Comparison of ENCODE assay signal across 19 mouse cellular contexts in genomic region chr15:32232666-32233141, GRCm38 (mm10). TPM values are rescaled to one million over a fixed set of nuclear protein-coding genes. Genes with fewer than 3 reads are reported as not detected.
DNase-seq lines count a peak whose midpoint lies in the region; ATAC-seq and TF ChIP-seq lines count a peak whose summit lies in the region.
"Not testable (repeated sequence)": the region's sequence is repeated elsewhere in the genome, so short reads cannot be mapped to it uniquely, and the experiment has no call there.
"Had no signal": no experiment of that assay in that cellular context is flagged by ENCODE, and none has a peak within 500 bp of the region (broad histone marks: within the 10 kb centered on the region; RNA-seq: fewer than 3 reads in every experiment).

No protein-coding gene starts in this region.

- TF ChIP-seq CTCF in gastrocnemius, adult 2 months (IDR thresholded peaks at IDR 0.05) = not testable (repeated sequence)

- H3K27me3 ChIP-seq in heart, embryonic 13.5 days (replicated peaks); intestine, embryonic 14.5 days (replicated peaks; ENCODE audit: control insufficient read depth, insufficient read depth, low read length); midbrain, embryonic 11.5 days (ENCODE audit: control insufficient read depth, insufficient read depth, low read length): not testable (repeated sequence)

- ATAC-seq in heart, embryonic 13.5 days (ENCODE audit: extremely low read depth, insufficient number of reproducible peaks, low FRiP score, low TSS enrichment) = peak; percentile 37; the same call in 1 of the 2 replicates
- ATAC-seq in intestine, embryonic 14.5 days (replicated peaks; ENCODE audit: low FRiP score, low TSS enrichment, low read depth) = peak; percentile 55
- ATAC-seq in midbrain, embryonic 11.5 days (ENCODE audit: low FRiP score) = not testable (repeated sequence)

- H3K27ac ChIP-seq in gastrocnemius, adult 2 months = peak overlapping the region; percentile 63
- H3K27ac ChIP-seq in heart, embryonic 13.5 days (replicated peaks); intestine, embryonic 14.5 days (ENCODE audit: low read depth); midbrain, embryonic 11.5 days (ENCODE audit: low read depth, low read length): not testable (repeated sequence)

- 7% methylated on average over 8 of the region's 8 CpGs for WGBS in heart, embryonic 13.5 days
- 8% methylated on average over 8 of the region's 8 CpGs for WGBS in intestine, embryonic 14.5 days
- 14% methylated on average over 8 of the region's 8 CpGs for WGBS in midbrain, embryonic 11.5 days

- H3K4me3 ChIP-seq in gastrocnemius, adult 2 months = peak overlapping the region; percentile 19
- not testable (repeated sequence) for H3K4me3 ChIP-seq in heart, embryonic 13.5 days; intestine, embryonic 14.5 days (ENCODE audit: low read depth, low read length); midbrain, embryonic 11.5 days (ENCODE audit: low read depth, low read length)

- intact Hi-C loops in gastrocnemius, adult 2 months (cut with DNase I) = not testable (repeated sequence)

- DNase-seq in adrenal gland, adult 8-10 months = peak; percentile 25
- DNase-seq in gastrocnemius, adult 2 months = peak; percentile 35
- DNase-seq in intestine, embryonic 14.5 days (ENCODE audit: low spot score) = not testable (repeated sequence)
- peak; percentile 44 to 46 for DNase-seq in kidney, postnatal 36 days
- DNase-seq in lung, adult 18-20 months = peak; percentile 32 to 55
- peak; percentile 45 for DNase-seq in midbrain, embryonic 11.5 days (ENCODE audit: low spot score, missing footprints)
- DNase-seq in yolk sac, embryonic 10.5 days (ENCODE audit: low spot score) = peak; percentile 14

- not testable (repeated sequence) for H3K36me3 ChIP-seq in heart, embryonic 13.5 days; intestine, embryonic 14.5 days (ENCODE audit: control insufficient read depth, insufficient read depth, low read length); midbrain, embryonic 11.5 days (ENCODE audit: control insufficient read depth, insufficient read depth, low read length)

- H3K4me1 ChIP-seq in heart, embryonic 13.5 days; intestine, embryonic 14.5 days (replicated peaks; ENCODE audit: control insufficient read depth, insufficient read depth, low read length); midbrain, embryonic 11.5 days (ENCODE audit: control insufficient read depth, insufficient read depth, low read length): not testable (repeated sequence)

- H3K9me3 ChIP-seq in heart, embryonic 13.5 days; intestine, embryonic 14.5 days (ENCODE audit: control insufficient read depth, low read length); midbrain, embryonic 11.5 days (ENCODE audit: control insufficient read depth, low read length): not testable (repeated sequence)

- H3K9ac ChIP-seq in heart, embryonic 13.5 days; intestine, embryonic 14.5 days (ENCODE audit: low read length); midbrain, embryonic 11.5 days (ENCODE audit: low read length): not testable (repeated sequence)

- H3K4me2 ChIP-seq in heart, embryonic 13.5 days = peak overlapping the region; percentile 35; the same call in 1 of the 2 replicates
- H3K4me2 ChIP-seq in intestine, embryonic 14.5 days (ENCODE audit: low read length); midbrain, embryonic 11.5 days: not testable (repeated sequence)

RNA-seq across cellular contexts. Expression of gene Sema5a, which starts 11.9 kb away (rescaled TPM):
- 10 to 100 TPM; 16.9 to 21.6 (median 21.0) TPM for total RNA-seq in adrenal gland, adult 8-10 months (2022)
- total RNA-seq in gastrocnemius, adult 2 months (2021) = 1 to 10 TPM; 1.4 to 3.1 TPM
- polyA plus RNA-seq in heart, embryonic 13.5 days (2015; fragmentation: Nextera tagmentation; extraction: Ambion mirVana) = 5.4 and 6.3 TPM in 2 replicates
- polyA plus RNA-seq in intestine, embryonic 14.5 days (2014; fragmentation: Nextera tagmentation; extraction: Ambion mirVana) = 24.8 and 24.9 TPM in 2 replicates
- 3.4 and 3.5 TPM in 2 replicates for polyA plus RNA-seq in midbrain, embryonic 11.5 days (2014; fragmentation: Nextera tagmentation; extraction: Ambion mirVana)

RNA-seq across cellular contexts. Expression of gene Tas2r119, which starts 55.6 kb away (rescaled TPM):
- not detected for total RNA-seq in adrenal gland, adult 8-10 months (2022)
- total RNA-seq in gastrocnemius, adult 2 months (2021) = not detected
- not detected in 2 replicates for polyA plus RNA-seq in heart, embryonic 13.5 days (2015; fragmentation: Nextera tagmentation; extraction: Ambion mirVana)
- not detected in 2 replicates for polyA plus RNA-seq in intestine, embryonic 14.5 days (2014; fragmentation: Nextera tagmentation; extraction: Ambion mirVana)
- not detected in 2 replicates for polyA plus RNA-seq in midbrain, embryonic 11.5 days (2014; fragmentation: Nextera tagmentation; extraction: Ambion mirVana)
- total RNA-seq: adrenal gland, postnatal 25 days; CH12.LX; hindbrain, postnatal 0 days; left cerebral cortex, adult 18-20 months had no signal
- polyA plus RNA-seq: embryonic facial prominence, embryonic 12.5 days; forebrain, embryonic 10.5 days; frontal cortex, adult 2 months; heart, embryonic 10.5 days; hindbrain, postnatal 0 days; limb, embryonic 12.5 days; midbrain, embryonic 15.5 days; neural tube, embryonic 11.5 days had no signal
